Mouse (Mus musculus) gastrocnemius, postnatal 10 days (tissue): Measurements from ENCODE around the gene Fmo3. TPM values are rescaled to one million over a fixed set of nuclear protein-coding genes. Genes with fewer than 3 reads are reported as not detected.

Experiments used
- DNase-seq: peaks from one replicate; pipeline ENCODE4 v3.0.0; 2021; ENCODE audit warnings: mixed read lengths
- long read RNA-seq, 2 experiments: library from polyadenylated mRNA; stranded (forward); transcript quantifications; one replicate each; pipeline ENCODE4 v2.0.0; 2021
- total RNA-seq, 2 experiments: library from RNA; stranded (reverse); gene quantifications; 2 replicates each; pipeline ENCODE4 v1.2.3; 2021

The Fmo3 gene
- total RNA-seq = not detected
- long read RNA-seq, experiment 1 = 0 reads
- long read RNA-seq, experiment 2 = 0 reads

GRCm38 (mm10) chr1:162984428-162984827 lies at the start of gene Fmo3:
TSS of gene Fmo3 (minus strand) at chr1:162984528.
- no peak for DNase-seq

- no peak for DNase-seq
Observed at GRCm38 (mm10) chr1:163023075-163023474, 38.7 kb upstream of the Fmo3 start.

- DNase-seq = no peak
Observed at GRCm38 (mm10) chr1:163009220-163009619, 24.9 kb upstream of the Fmo3 start.

- DNase-seq = no peak
Observed at GRCm38 (mm10) chr1:163003496-163003895, 19.2 kb upstream of the Fmo3 start.

GRCm38 (mm10) chr1:163001271-163001829 lies 17.0 kb upstream of the Fmo3 start:
- no peak for DNase-seq

GRCm38 (mm10) chr1:162987546-162987945 lies 3.2 kb upstream of the Fmo3 start:
- DNase-seq = no peak

GRCm38 (mm10) chr1:162986777-162987176 lies 2.4 kb upstream of the Fmo3 start:
- DNase-seq = no peak

- no peak for DNase-seq
Observed at GRCm38 (mm10) chr1:162986121-162986748, 1.9 kb upstream of the Fmo3 start.

- DNase-seq = no peak
Observed at GRCm38 (mm10) chr1:162963556-162963955, 20.8 kb downstream of the Fmo3 start.

GRCm38 (mm10) chr1:162957422-162957821 lies 26.9 kb downstream of the Fmo3 start:
- DNase-seq = no peak

- DNase-seq = no peak
Observed at GRCm38 (mm10) chr1:162953079-162953478, 31.2 kb downstream of the Fmo3 start.

- no peak for DNase-seq
Observed at GRCm38 (mm10) chr1:162949763-162950162, 34.6 kb downstream of the Fmo3 start.

GRCm38 (mm10) chr1:162947934-162948333 lies 36.4 kb downstream of the Fmo3 start:
- no peak for DNase-seq

GRCm38 (mm10) chr1:162946837-162947558 lies 37.3 kb downstream of the Fmo3 start:
- DNase-seq = no peak

- DNase-seq = no peak
Observed at GRCm38 (mm10) chr1:162943700-162944099, 40.6 kb downstream of the Fmo3 start.

GRCm38 (mm10) chr1:162938696-162939351 lies 45.5 kb downstream of the Fmo3 start:
- DNase-seq = no peak

- DNase-seq = no peak
Observed at GRCm38 (mm10) chr1:162937970-162938695, 46.2 kb downstream of the Fmo3 start.

- DNase-seq = no peak
Observed at GRCm38 (mm10) chr1:162937415-162937814, 46.9 kb downstream of the Fmo3 start, which contains the start of gene Fmo6. TSS of gene Fmo6 (minus strand) at chr1:162937515.

- no peak for DNase-seq
Observed at GRCm38 (mm10) chr1:162934374-162935012, 49.8 kb downstream of the Fmo3 start.

GRCm38 (mm10) chr1:162932386-162932785 lies 51.9 kb downstream of the Fmo3 start:
- no peak for DNase-seq

GRCm38 (mm10) chr1:162931880-162932279 lies 52.4 kb downstream of the Fmo3 start:
- no peak for DNase-seq
